Mouse (Mus musculus): Measurements from ENCODE around the gene Olfr250. TPM values are rescaled to one million over a fixed set of nuclear protein-coding genes. Genes with fewer than 3 reads are reported as not detected.

The Olfr250 gene
- polyA plus RNA-seq (2012; rRNA removed; ENCODE audit: low replicate concordance) = not detected in 2 replicates

DNA sequence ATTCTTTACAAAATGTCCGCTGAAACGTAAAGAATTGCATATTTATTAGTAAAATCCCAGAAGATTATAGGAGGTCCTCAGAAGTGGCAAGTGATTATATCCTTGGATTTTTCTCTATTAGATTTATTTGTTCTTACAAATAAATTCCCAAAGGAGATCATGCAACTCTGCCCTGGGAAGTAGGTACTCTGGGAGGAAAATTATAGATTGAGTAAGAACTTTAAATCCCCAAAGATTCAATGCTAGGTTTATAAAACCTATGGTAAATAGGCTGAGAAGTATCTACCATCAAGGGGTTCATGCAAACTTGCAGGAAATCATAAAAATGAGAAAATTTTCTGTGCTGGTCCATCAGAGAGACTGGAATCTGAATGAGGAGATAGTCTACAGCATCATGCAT is at the start of gene Olfr250:
Gene Olfr250, plus strand, starts transcription at position 301 of the 400 bp plus-strand sequence.

DNA sequence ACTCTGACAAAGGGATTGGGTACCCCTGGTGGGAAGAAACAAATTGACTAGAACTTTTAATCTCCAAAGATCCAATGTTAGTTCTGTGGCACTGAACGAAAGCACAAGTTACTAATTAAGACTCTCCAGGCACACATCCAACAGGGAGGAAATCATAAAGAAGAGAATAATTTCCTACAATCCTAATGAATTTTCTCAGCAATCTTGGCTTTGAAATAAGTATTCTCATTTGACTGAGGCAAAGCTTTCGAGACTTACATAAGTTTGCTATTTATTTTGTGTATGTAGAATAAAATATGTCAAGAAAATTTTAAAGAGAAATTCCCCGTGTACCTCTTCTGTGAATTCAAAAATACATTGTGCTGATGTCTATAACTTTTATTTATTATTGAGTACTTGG is 37.9 kb upstream of the Olfr250 start, which contains the start of gene Olfr25:
Gene Olfr25, plus strand, starts transcription at position 301 of the 400 bp plus-strand sequence.

DNA sequence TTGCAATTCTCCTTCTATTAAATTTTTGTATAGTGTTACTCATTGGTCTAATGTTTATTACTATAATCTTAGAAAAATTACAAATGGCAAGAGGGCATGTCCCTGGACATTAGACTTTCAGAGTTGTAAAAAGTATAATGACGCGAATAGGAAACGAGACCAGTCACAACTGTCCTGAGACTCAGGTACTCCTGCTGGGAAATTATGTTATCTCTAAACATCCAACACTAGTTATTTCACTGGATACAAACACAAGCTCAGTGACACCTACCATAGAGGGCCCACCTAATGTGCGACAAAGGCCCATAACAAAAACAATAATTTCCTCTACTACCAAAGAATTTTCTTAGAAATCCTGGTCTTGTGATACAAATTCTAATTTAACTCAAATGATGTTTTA is 18.6 kb upstream of the Olfr250 start, which contains the start of gene Olfr898:
Gene Olfr898, plus strand, starts transcription at position 301 of the 400 bp plus-strand sequence.

DNA sequence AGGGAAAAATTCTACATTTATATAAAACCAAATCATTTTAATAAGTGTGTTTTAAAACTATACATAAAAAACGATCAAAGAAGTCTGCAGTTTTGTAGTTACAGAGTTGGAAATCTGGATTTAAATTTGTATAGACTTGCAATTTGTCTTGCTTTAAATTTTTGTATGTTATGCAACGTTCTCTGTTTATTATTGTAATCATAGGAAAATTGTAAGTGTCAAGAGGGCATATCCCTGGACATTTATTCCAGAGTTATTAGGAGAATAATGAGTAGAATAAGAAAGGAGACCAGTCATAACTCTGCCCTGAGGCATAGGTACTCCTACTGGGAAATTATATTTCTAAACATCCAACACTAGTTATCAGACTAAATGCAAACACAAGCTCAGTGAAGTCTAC is 10.1 kb downstream of the Olfr250 start, which contains the start of gene Olfr251:
Gene Olfr251, plus strand, starts transcription at position 301 of the 400 bp plus-strand sequence.

DNA sequence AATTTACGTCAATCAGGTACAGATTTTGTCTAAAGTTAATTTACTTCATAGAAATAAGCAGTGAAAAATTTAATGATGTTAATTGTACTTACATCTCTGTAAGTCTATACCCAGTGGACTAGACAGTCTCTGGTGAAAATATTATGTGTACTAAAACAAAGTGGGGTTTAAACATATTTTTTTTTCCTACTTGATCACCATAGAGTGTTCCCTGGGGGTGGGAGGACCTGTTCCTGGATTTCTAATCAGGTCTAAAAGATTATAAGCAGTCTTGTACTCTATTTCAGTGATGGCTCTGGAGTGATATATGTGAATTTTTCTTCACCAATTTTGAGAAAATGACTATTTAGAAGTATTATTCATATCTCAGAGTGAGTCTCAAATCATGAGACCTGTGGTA is 34.7 kb downstream of the Olfr250 start, which contains the start of gene Olfr147:
Gene Olfr147, plus strand, starts transcription at position 301 of the 400 bp plus-strand sequence.

Other genes starting within 250 kb of the Olfr250 start
- not detected in 2 replicates for gene Olfr890, start 224.4 kb upstream of the Olfr250 start, polyA plus RNA-seq (2012; rRNA removed; ENCODE audit: low replicate concordance)
- not detected in 2 replicates for gene Olfr891, start 186.1 kb upstream of the Olfr250 start, polyA plus RNA-seq (2012; rRNA removed; ENCODE audit: low replicate concordance)
- gene Olfr893, start 158.5 kb upstream of the Olfr250 start, polyA plus RNA-seq (2012; rRNA removed; ENCODE audit: low replicate concordance) = not detected in 2 replicates
- gene Olfr894, start 148.8 kb upstream of the Olfr250 start, polyA plus RNA-seq (2012; rRNA removed; ENCODE audit: low replicate concordance) = not detected in 2 replicates
- not detected in 2 replicates for gene Olfr143, start 114.1 kb upstream of the Olfr250 start, polyA plus RNA-seq (2012; rRNA removed; ENCODE audit: low replicate concordance)
- gene Olfr895, start 99.0 kb upstream of the Olfr250 start, polyA plus RNA-seq (2012; rRNA removed; ENCODE audit: low replicate concordance) = not detected in 2 replicates
- gene Olfr896-ps1, start 75.8 kb upstream of the Olfr250 start, polyA plus RNA-seq (2012; rRNA removed; ENCODE audit: low replicate concordance) = not detected in 2 replicates
- gene Olfr25, start 37.8 kb upstream of the Olfr250 start, polyA plus RNA-seq (2012; rRNA removed; ENCODE audit: low replicate concordance) = not detected in 2 replicates
- gene Olfr898, start 18.5 kb upstream of the Olfr250 start, polyA plus RNA-seq (2012; rRNA removed; ENCODE audit: low replicate concordance) = not detected in 2 replicates
- not detected in 2 replicates for gene Olfr251, start 10.2 kb downstream of the Olfr250 start, polyA plus RNA-seq (2012; rRNA removed; ENCODE audit: low replicate concordance)
- not detected in 2 replicates for gene Olfr147, start 34.8 kb downstream of the Olfr250 start, polyA plus RNA-seq (2012; rRNA removed; ENCODE audit: low replicate concordance)
- not detected in 2 replicates for gene Olfr901, start 62.6 kb downstream of the Olfr250 start, polyA plus RNA-seq (2012; rRNA removed; ENCODE audit: low replicate concordance)
- gene Olfr902, start 80.8 kb downstream of the Olfr250 start, polyA plus RNA-seq (2012; rRNA removed; ENCODE audit: low replicate concordance) = not detected in 2 replicates
- gene Olfr904, start 96.2 kb downstream of the Olfr250 start, polyA plus RNA-seq (2012; rRNA removed; ENCODE audit: low replicate concordance) = not detected in 2 replicates
- gene Olfr905, start 104.2 kb downstream of the Olfr250 start, polyA plus RNA-seq (2012; rRNA removed; ENCODE audit: low replicate concordance) = not detected in 2 replicates
- not detected in 2 replicates for gene Olfr906, start 120.2 kb downstream of the Olfr250 start, polyA plus RNA-seq (2012; rRNA removed; ENCODE audit: low replicate concordance)
- not detected in 2 replicates for gene Olfr907, start 128.9 kb downstream of the Olfr250 start, polyA plus RNA-seq (2012; rRNA removed; ENCODE audit: low replicate concordance)
- not detected in 2 replicates for gene Olfr911-ps1, start 154.7 kb downstream of the Olfr250 start, polyA plus RNA-seq (2012; rRNA removed; ENCODE audit: low replicate concordance)
- gene Olfr910, start 171.0 kb downstream of the Olfr250 start, polyA plus RNA-seq (2012; rRNA removed; ENCODE audit: low replicate concordance) = not detected in 2 replicates
- gene Olfr912, start 213.3 kb downstream of the Olfr250 start, polyA plus RNA-seq (2012; rRNA removed; ENCODE audit: low replicate concordance) = not detected in 2 replicates
- gene Olfr913, start 225.9 kb downstream of the Olfr250 start, polyA plus RNA-seq (2012; rRNA removed; ENCODE audit: low replicate concordance) = not detected in 2 replicates
- gene Olfr914, start 238.2 kb downstream of the Olfr250 start, polyA plus RNA-seq (2012; rRNA removed; ENCODE audit: low replicate concordance) = not detected in 2 replicates